9 mouse cellular contexts compared by ENCODE assay signal in genomic region chr10:79700676-79701075, GRCm38 (mm10). TPM values are rescaled to one million over a fixed set of nuclear protein-coding genes. Genes with fewer than 3 reads are reported as not detected.
DNase-seq lines count a peak whose midpoint lies in the region; ATAC-seq and TF ChIP-seq lines count a peak whose summit lies in the region.
"Had no signal": no experiment of that assay in that cellular context is flagged by ENCODE, and none has a peak within 500 bp of the region (broad histone marks: within the 10 kb centered on the region; RNA-seq: fewer than 3 reads in every experiment).

No protein-coding gene starts in this region.

- DNase-seq in gastrocnemius, postnatal 14 days: peak; percentile 2
- DNase-seq in gastrocnemius, postnatal 10 days: no peak
- peak; percentile 29 for DNase-seq in lung, adult 2 months
- DNase-seq in lung, postnatal 36 days: no peak
- DNase-seq in heart, postnatal 10 days: peak; percentile 68
- no peak for DNase-seq in liver, postnatal 0 days
- DNase-seq in testis, postnatal 14 days (ENCODE audit: low spot score): no peak
- DNase-seq in gastrocnemius, postnatal 25 days: no peak

- H3K27ac ChIP-seq in liver, postnatal 0 days (ENCODE audit: low read depth): peak overlapping the region; percentile 52

- no peaks in the 10 kb centered on the region for H3K9me3 ChIP-seq in liver, postnatal 0 days (ENCODE audit: low read length)

- H3K4me2 ChIP-seq in liver, postnatal 0 days (ENCODE audit: low read depth, low read length): 0 out of 2 replicates have a peak overlapping the region, but pooled peaks have one; percentile 14

- no peak for TF ChIP-seq POLR2A in lung, adult 2 months (IDR thresholded peaks at IDR 0.05; ENCODE audit: borderline replicate concordance, extremely low read depth, low read depth, low read length)

- no peak for TF ChIP-seq CTCF in lung, adult 2 months (IDR thresholded peaks at IDR 0.05; ENCODE audit: insufficient read depth, low read length)
- TF ChIP-seq CTCF in liver, postnatal 0 days (IDR thresholded peaks at IDR 0.05; ENCODE audit: low read depth): no peak

- WGBS in lung, adult 2 months: 32% methylated on average over 7 of the region's 7 CpGs
- 41% methylated on average over 7 of the region's 7 CpGs for WGBS in liver, postnatal 0 days (ENCODE audit: insufficient replicate concordance)

- ATAC-seq in liver, postnatal 0 days: no peak

- no peaks in the 10 kb centered on the region for H3K27me3 ChIP-seq in liver, postnatal 0 days (ENCODE audit: insufficient read depth, low read length)

- intact Hi-C loops in gastrocnemius, postnatal 14 days (cut with DNase I; ENCODE audit: low total_unique reads): no loop called here
- intact Hi-C loops in heart, postnatal 10 days (cut with DNase I): no loop called here

- H3K9ac ChIP-seq in liver, postnatal 0 days (replicated peaks): no peak overlapping the region

- no peaks in the 10 kb centered on the region for H3K36me3 ChIP-seq in liver, postnatal 0 days (replicated peaks; ENCODE audit: insufficient read depth, low read length)

- TF ChIP-seq EP300 in liver, postnatal 0 days (IDR thresholded peaks at IDR 0.05; ENCODE audit: low read depth): no peak

- peaks cover 28% of the 10 kb centered on the region for H3K4me1 ChIP-seq in lung, adult 2 months (ENCODE audit: control insufficient read depth, insufficient read depth, low read length)
- H3K4me1 ChIP-seq in liver, postnatal 0 days (ENCODE audit: insufficient read depth): peaks cover 31% of the 10 kb centered on the region

- no peak overlapping the region for H3K4me3 ChIP-seq in lung, adult 2 months (replicated peaks; ENCODE audit: extremely low read depth, low read depth, low read length)
- H3K4me3 ChIP-seq in liver, postnatal 0 days (ENCODE audit: low read depth, low read length): no peak overlapping the region
- H3K4me3 ChIP-seq: erythroblast, embryonic 14.5 days had no signal

RNA-seq across cellular contexts. Expression of gene Bsg, which starts 3.6 kb away (rescaled TPM):
- 100 to 1,000 TPM; 496 to 497 TPM for total RNA-seq in gastrocnemius, postnatal 14 days (2021)
- total RNA-seq in gastrocnemius, postnatal 10 days (2021): 100 to 1,000 TPM; 420 to 439 TPM
- 684 and 692 TPM in 2 replicates for polyA plus RNA-seq in lung, adult 2 months (2012; rRNA removed)
- 1,000 to 10,000 TPM; 1,161 to 1,276 TPM for total RNA-seq in heart, postnatal 10 days (2021)
- polyA plus RNA-seq in liver, postnatal 0 days (2015; fragmentation: Nextera tagmentation; extraction: Ambion mirVana): 979 and 1,075 TPM in 2 replicates
- 100 to 1,000 TPM; 513 to 650 TPM for total RNA-seq in gastrocnemius, postnatal 25 days (2021)

RNA-seq across cellular contexts. Expression of gene Gzmm, which starts 11.9 kb away (rescaled TPM):
- 1 to 10 TPM; 2.3 to 2.9 TPM for total RNA-seq in gastrocnemius, postnatal 14 days (2021)
- 1 to 10 TPM; 2.3 to 2.7 TPM for total RNA-seq in gastrocnemius, postnatal 10 days (2021)
- 1.5 and 1.6 TPM in 2 replicates for polyA plus RNA-seq in lung, adult 2 months (2012; rRNA removed)
- total RNA-seq in heart, postnatal 10 days (2021): 1 to 10 TPM; 3.8 to 4.3 TPM
- polyA plus RNA-seq in liver, postnatal 0 days (2015; fragmentation: Nextera tagmentation; extraction: Ambion mirVana): 0.09 and 0.13 TPM in 2 replicates
- 1 to 10 TPM; 4.0 to 4.4 TPM for total RNA-seq in gastrocnemius, postnatal 25 days (2021)

RNA-seq across cellular contexts. Expression of gene Hcn2, which starts 15.8 kb away (rescaled TPM):
- total RNA-seq in gastrocnemius, postnatal 14 days (2021): under 1 TPM; 0.42 to 0.78 TPM
- total RNA-seq in gastrocnemius, postnatal 10 days (2021): under 1 TPM; 0.86 to 0.96 TPM
- 3.0 and 3.9 TPM in 2 replicates for polyA plus RNA-seq in lung, adult 2 months (2012; rRNA removed)
- 10 to 100 TPM; 22.6 to 27.6 TPM for total RNA-seq in heart, postnatal 10 days (2021)
- 0.04 and 0.06 TPM in 2 replicates for polyA plus RNA-seq in liver, postnatal 0 days (2015; fragmentation: Nextera tagmentation; extraction: Ambion mirVana)
- total RNA-seq in gastrocnemius, postnatal 25 days (2021): under 1 TPM; 0.67 TPM

RNA-seq across cellular contexts. Expression of gene Cdc34, which starts 18.7 kb away (rescaled TPM):
- 100 to 1,000 TPM; 314 to 321 TPM for total RNA-seq in gastrocnemius, postnatal 14 days (2021)
- total RNA-seq in gastrocnemius, postnatal 10 days (2021): 100 to 1,000 TPM; 265 to 287 TPM
- polyA plus RNA-seq in lung, adult 2 months (2012; rRNA removed): 112 and 121 TPM in 2 replicates
- total RNA-seq in heart, postnatal 10 days (2021): 100 to 1,000 TPM; 152 to 159 TPM
- polyA plus RNA-seq in liver, postnatal 0 days (2015; fragmentation: Nextera tagmentation; extraction: Ambion mirVana): 77.6 and 80.1 TPM in 2 replicates
- total RNA-seq in gastrocnemius, postnatal 25 days (2021): 100 to 1,000 TPM; 329 to 332 TPM

RNA-seq across cellular contexts. Expression of gene Tpgs1, which starts 31.5 kb away (rescaled TPM):
- total RNA-seq in gastrocnemius, postnatal 14 days (2021): 10 to 100 TPM; 22.6 to 24.0 TPM
- 10 to 100 TPM; 18.3 to 18.7 TPM for total RNA-seq in gastrocnemius, postnatal 10 days (2021)
- polyA plus RNA-seq in lung, adult 2 months (2012; rRNA removed): 70.4 and 84.7 TPM in 2 replicates
- total RNA-seq in heart, postnatal 10 days (2021): 10 to 100 TPM; 24.3 to 24.4 TPM
- 24.9 and 25.8 TPM in 2 replicates for polyA plus RNA-seq in liver, postnatal 0 days (2015; fragmentation: Nextera tagmentation; extraction: Ambion mirVana)
- 10 to 100 TPM; 19.1 to 19.6 TPM for total RNA-seq in gastrocnemius, postnatal 25 days (2021)

Comparison
In these comparisons a context has a peak if more than half of its experiments do, and no peak if none do; other contexts are left out.
1. DNase-seq: peak in gastrocnemius, postnatal 14 days (single experiment), lung, adult 2 months (single experiment) and heart, postnatal 10 days (2 of 2); none in gastrocnemius, postnatal 10 days (single experiment), lung, postnatal 36 days (single experiment), liver, postnatal 0 days (single experiment), testis, postnatal 14 days (single experiment) and gastrocnemius, postnatal 25 days (single experiment).
2. RNA of gene Hcn2, which starts 15.8 kb away (total RNA-seq): 22.6 to 27.6 TPM in heart, postnatal 10 days; 0.86 to 0.96 TPM in gastrocnemius, postnatal 10 days, 0.42 to 0.78 TPM in gastrocnemius, postnatal 14 days and 0.67 TPM in gastrocnemius, postnatal 25 days; every median in the first group is over 10 times any median in the second.